Mouse (Mus musculus) limb, embryonic 10.5 days (tissue): ENCODE results near the gene Dlg1. TPM values are rescaled to one million over a fixed set of nuclear protein-coding genes. Genes with fewer than 3 reads are reported as not detected.

Source experiments
- DNase-seq: peaks from one replicate; pipeline ENCODE4 v3.0.0-alpha.2; 2017; ENCODE audit warnings: low spot score
- H3K27ac ChIP-seq: fragments of 300-500 bp; sonication (generic); 2 replicates; pipeline ENCODE4 v1.5.1; 2016; ENCODE audit warnings: mild to moderate bottlenecking
- H3K27me3 ChIP-seq: fragments of 300-500 bp; sonication (generic); 2 replicates; pipeline ENCODE4 v1.6.1; 2016; ENCODE audit warnings: low read depth, mild to moderate bottlenecking; ENCODE audit not compliant: poor library complexity, severe bottlenecking
- H3K36me3 ChIP-seq: fragments of 300-500 bp; sonication (generic); 2 replicates; pipeline ENCODE4 v1.6.1; 2016; ENCODE audit warnings: mild to moderate bottlenecking, moderate library complexity
- H3K4me1 ChIP-seq: fragments of 300-500 bp; sonication (generic); 2 replicates; pipeline ENCODE4 v1.6.1; 2016
- H3K4me3 ChIP-seq: fragments of 300-500 bp; sonication (generic); 2 replicates; pipeline ENCODE4 v1.5.1; 2016; ENCODE audit warnings: mild to moderate bottlenecking, moderate library complexity
- H3K9me3 ChIP-seq: fragments of 300-500 bp; sonication (generic); replicated peaks from 2 replicates; pipeline ENCODE4 v1.6.1; 2016; ENCODE audit warnings: mild to moderate bottlenecking
- WGBS: fragments of 180-500 bp; shearing (Covaris S2); methylation state at CpG from one replicate; pipeline ENCODE4 v1.1.7; 2016; 5-methylcytosine and 5-hydroxymethylcytosine counted together
- polyA plus RNA-seq: library from polyadenylated mRNA; unstranded; fragments of >200 nt; fragmentation: Nextera tagmentation; extraction: Ambion mirVana; gene quantifications from 2 replicates; pipeline ENCODE4 v1.2.1, GENCODE M21; 2016

Dlg1 gene
- polyA plus RNA-seq, result 31.4 and 33.9 TPM in 2 replicates

GRCm38 (mm10) chr16:31663379-31664286 lies at the start of gene Dlg1:
Dlg1 (plus strand) TSS chr16:31663443.
- Histone ChIP-seq H3K27me3 (no peaks in the 10 kb centered on the region), H3K4me3 (peak within 1 kb of the TSS; percentile 75), H3K4me1 (peaks cover 20% of the 10 kb centered on the region), H3K36me3 (peaks cover 37% of the 10 kb centered on the region), H3K9me3 (no peaks in the 10 kb centered on the region), H3K27ac (peak within 1 kb of the TSS; percentile 99)
- DNase-seq, result peak; percentile 96
- WGBS, result under 1% methylated on average over 80 of the region's 95 CpGs

- 90% methylated on average over 2 of the region's 2 CpGs for WGBS
- H3K4me3 ChIP-seq, result no peak overlapping the region
- H3K36me3 ChIP-seq, result no peaks in the 10 kb centered on the region
- H3K9me3 ChIP-seq, result 0 out of 2 replicates have a peak, but pooled peaks cover 2% of the 10 kb centered on the region
- H3K4me1 ChIP-seq, result peaks cover 16% of the 10 kb centered on the region
- no peak for DNase-seq
- no peaks in the 10 kb centered on the region for H3K27me3 ChIP-seq
- no peak overlapping the region for H3K27ac ChIP-seq
These were observed 46.9 kb upstream of the Dlg1 start for GRCm38 (mm10) chr16:31616382-31616781.

- no peak for DNase-seq
- Histone ChIP-seq H3K27ac (peak overlapping the region; percentile 86; the same call in 1 of the 2 replicates), H3K4me1 (peaks cover 16% of the 10 kb centered on the region), H3K27me3 (no peaks in the 10 kb centered on the region), H3K4me3 (no peak overlapping the region), H3K36me3 (no peaks in the 10 kb centered on the region), H3K9me3 (0 out of 2 replicates have a peak, but pooled peaks cover 2% of the 10 kb centered on the region)
These were observed 46.1 kb upstream of the Dlg1 start for GRCm38 (mm10) chr16:31617128-31617527.

GRCm38 (mm10) chr16:31617823-31618371 lies 45.3 kb upstream of the Dlg1 start:
- WGBS, result 15% methylated on average over 10 of the region's 10 CpGs
- Histone ChIP-seq H3K27ac (peak overlapping the region; percentile 86), H3K4me1 (peaks cover 16% of the 10 kb centered on the region), H3K4me3 (peak overlapping the region; percentile 40), H3K27me3 (no peaks in the 10 kb centered on the region), H3K36me3 (no peaks in the 10 kb centered on the region), H3K9me3 (0 out of 2 replicates have a peak, but pooled peaks cover 2% of the 10 kb centered on the region)
- peak; percentile 81 for DNase-seq

- H3K4me3 ChIP-seq, result no peak overlapping the region
These were observed 44.6 kb upstream of the Dlg1 start for GRCm38 (mm10) chr16:31618671-31619070.

GRCm38 (mm10) chr16:31619675-31620335 lies 43.4 kb upstream of the Dlg1 start:
- peaks cover 16% of the 10 kb centered on the region for H3K4me1 ChIP-seq
- 0 out of 2 replicates have a peak, but pooled peaks cover 2% of the 10 kb centered on the region for H3K9me3 ChIP-seq
- H3K27ac ChIP-seq, result no peak overlapping the region
- H3K36me3 ChIP-seq, result no peaks in the 10 kb centered on the region
- no peaks in the 10 kb centered on the region for H3K27me3 ChIP-seq
- 91% methylated on average over 6 of the region's 6 CpGs for WGBS
- no peak overlapping the region for H3K4me3 ChIP-seq
- no peak for DNase-seq

More at GRCm38 (mm10) chr16:31618671-31619070, 44.6 kb upstream of the Dlg1 start:
- WGBS, result 72% methylated on average over 9 of the region's 9 CpGs
- Histone ChIP-seq H3K9me3 (0 out of 2 replicates have a peak, but pooled peaks cover 2% of the 10 kb centered on the region), H3K4me1 (peaks cover 16% of the 10 kb centered on the region), H3K27me3 (no peaks in the 10 kb centered on the region), H3K36me3 (no peaks in the 10 kb centered on the region), H3K27ac (peak overlapping the region; percentile 86)
- DNase-seq, result no peak

GRCm38 (mm10) chr16:31622356-31622755 lies 40.9 kb upstream of the Dlg1 start:
- WGBS, result 100% methylated on average over 1 of the region's 1 CpGs
- Histone ChIP-seq H3K27ac (no peak overlapping the region), H3K9me3 (0 out of 2 replicates have a peak, but pooled peaks cover 2% of the 10 kb centered on the region)

GRCm38 (mm10) chr16:31623136-31623535 lies 40.1 kb upstream of the Dlg1 start:
- H3K4me1 ChIP-seq, result peaks cover 8% of the 10 kb centered on the region
- no peak for DNase-seq
- H3K27me3 ChIP-seq, result no peaks in the 10 kb centered on the region
- H3K27ac ChIP-seq, result no peak overlapping the region
- H3K4me3 ChIP-seq, result no peak overlapping the region
- H3K9me3 ChIP-seq, result 0 out of 2 replicates have a peak, but pooled peaks cover 2% of the 10 kb centered on the region
- no peaks in the 10 kb centered on the region for H3K36me3 ChIP-seq
- WGBS, result 89% methylated on average over 6 of the region's 6 CpGs

More at GRCm38 (mm10) chr16:31622356-31622755, 40.9 kb upstream of the Dlg1 start:
- Histone ChIP-seq H3K4me1 (peaks cover 16% of the 10 kb centered on the region), H3K36me3 (no peaks in the 10 kb centered on the region), H3K4me3 (no peak overlapping the region), H3K27me3 (no peaks in the 10 kb centered on the region)
- DNase-seq, result no peak

- H3K36me3 ChIP-seq, result no peaks in the 10 kb centered on the region
- WGBS, result 83% methylated on average over 1 of the region's 1 CpGs
- H3K27me3 ChIP-seq, result no peaks in the 10 kb centered on the region
- H3K4me3 ChIP-seq, result no peak overlapping the region
- no peak for DNase-seq
- H3K4me1 ChIP-seq, result no peaks in the 10 kb centered on the region
- H3K9me3 ChIP-seq, result 0 out of 2 replicates have a peak, but pooled peaks cover 2% of the 10 kb centered on the region
- H3K27ac ChIP-seq, result no peak overlapping the region
These were observed 38.5 kb upstream of the Dlg1 start for GRCm38 (mm10) chr16:31624749-31625148.

- H3K27ac ChIP-seq, result no peak overlapping the region
- H3K36me3 ChIP-seq, result no peaks in the 10 kb centered on the region
- DNase-seq, result no peak
- H3K4me1 ChIP-seq, result peaks cover 4% of the 10 kb centered on the region
- H3K27me3 ChIP-seq, result no peaks in the 10 kb centered on the region
- WGBS, result 86% methylated on average over 6 of the region's 6 CpGs
- no peaks in the 10 kb centered on the region for H3K9me3 ChIP-seq
- no peak overlapping the region for H3K4me3 ChIP-seq
These were observed 36.9 kb upstream of the Dlg1 start for GRCm38 (mm10) chr16:31626331-31626730.

GRCm38 (mm10) chr16:31630381-31630780 lies 32.9 kb upstream of the Dlg1 start:
- 95% methylated on average over 4 of the region's 4 CpGs for WGBS
- H3K4me3 ChIP-seq, result no peak overlapping the region
- H3K4me1 ChIP-seq, result peaks cover 12% of the 10 kb centered on the region
- no peaks in the 10 kb centered on the region for H3K9me3 ChIP-seq
- no peak for DNase-seq
- H3K36me3 ChIP-seq, result no peaks in the 10 kb centered on the region
- H3K27ac ChIP-seq, result no peak overlapping the region
- H3K27me3 ChIP-seq, result no peaks in the 10 kb centered on the region

- no peaks in the 10 kb centered on the region for H3K9me3 ChIP-seq
- no peaks in the 10 kb centered on the region for H3K27me3 ChIP-seq
- H3K27ac ChIP-seq, result no peak overlapping the region
- DNase-seq, result no peak
- no peaks in the 10 kb centered on the region for H3K36me3 ChIP-seq
- peaks cover 12% of the 10 kb centered on the region for H3K4me1 ChIP-seq
- H3K4me3 ChIP-seq, result no peak overlapping the region
- whole genome bisulfite sequencing, result 72% methylated on average over 3 of the region's 3 CpGs
These were observed 32.2 kb upstream of the Dlg1 start for GRCm38 (mm10) chr16:31631046-31631445.
